Mouse (Mus musculus) midbrain, embryonic 16.5 days (tissue): ENCODE data around the gene Dnase1l3. TPM values are rescaled to one million over a fixed set of nuclear protein-coding genes. Genes with fewer than 3 reads are reported as not detected.
A peak's percentile ranks its signal among the peaks of the same experiment; 100 is the strongest.

Experiments
- ATAC-seq: fragments of 200-750 bp; cut with Nextera tagmentation; 2 replicates; pipeline ENCODE4 v1.8.0; 2017; ENCODE audit warnings: moderate TSS enrichment
- H3K27ac ChIP-seq: fragments of 300-500 bp; sonication (generic); 2 replicates; pipeline ENCODE4 v1.5.1; 2014; ENCODE audit warnings: mild to moderate bottlenecking, low read length, mixed read lengths
- H3K27me3 ChIP-seq: fragments of 300-500 bp; sonication (generic); 2 replicates; pipeline ENCODE4 v1.6.1; 2014; ENCODE audit warnings: low read depth, low read length, mixed read lengths; ENCODE audit not compliant: control insufficient read depth, insufficient read depth
- H3K36me3 ChIP-seq: fragments of 300-500 bp; sonication (generic); 2 replicates; pipeline ENCODE4 v1.6.1; 2014; ENCODE audit warnings: mild to moderate bottlenecking, low read length, moderate library complexity, mixed read lengths; ENCODE audit not compliant: control insufficient read depth, insufficient read depth
- H3K4me1 ChIP-seq: fragments of 300-500 bp; sonication (generic); 2 replicates; pipeline ENCODE4 v1.6.1; 2014; ENCODE audit warnings: mild to moderate bottlenecking, low read length, mixed read lengths; ENCODE audit not compliant: control insufficient read depth, insufficient read depth
- H3K4me2 ChIP-seq: fragments of 300-500 bp; sonication (generic); 2 replicates; pipeline ENCODE4 v1.6.1; 2014; ENCODE audit warnings: mild to moderate bottlenecking, low read length, mixed read lengths
- H3K4me3 ChIP-seq: fragments of 300-500 bp; sonication (generic); 2 replicates; pipeline ENCODE4 v1.5.1; 2014; ENCODE audit warnings: low read depth, mild to moderate bottlenecking, low read length, moderate library complexity, mixed read lengths
- H3K9ac ChIP-seq: fragments of 300-500 bp; sonication (generic); 2 replicates; pipeline ENCODE4 v1.6.1; 2014; ENCODE audit warnings: low read depth, low read length, mixed read lengths
- H3K9me3 ChIP-seq: fragments of 300-500 bp; sonication (generic); replicated peaks from 2 replicates; pipeline ENCODE4 v1.6.1; 2014; ENCODE audit warnings: mild to moderate bottlenecking, low read length, mixed read lengths; ENCODE audit not compliant: control insufficient read depth, poor library complexity, severe bottlenecking
- WGBS: fragments of 180-500 bp; shearing (Covaris S2); extraction: QIAGEN DNeasy Blood & Tissue Kit; methylation state at CpG from one replicate; pipeline ENCODE4 v1.1.7; 2014; 5-methylcytosine and 5-hydroxymethylcytosine counted together
- polyA plus RNA-seq: library from polyadenylated mRNA; unstranded; fragments of >200 nt; fragmentation: Nextera tagmentation; extraction: Ambion mirVana; gene quantifications from 2 replicates; pipeline ENCODE4 v1.2.1, GENCODE M21; 2015

Gene Dnase1l3
- polyA plus RNA-seq, 1 experiment from 2014 or later, result 0.04 TPM

DNA sequence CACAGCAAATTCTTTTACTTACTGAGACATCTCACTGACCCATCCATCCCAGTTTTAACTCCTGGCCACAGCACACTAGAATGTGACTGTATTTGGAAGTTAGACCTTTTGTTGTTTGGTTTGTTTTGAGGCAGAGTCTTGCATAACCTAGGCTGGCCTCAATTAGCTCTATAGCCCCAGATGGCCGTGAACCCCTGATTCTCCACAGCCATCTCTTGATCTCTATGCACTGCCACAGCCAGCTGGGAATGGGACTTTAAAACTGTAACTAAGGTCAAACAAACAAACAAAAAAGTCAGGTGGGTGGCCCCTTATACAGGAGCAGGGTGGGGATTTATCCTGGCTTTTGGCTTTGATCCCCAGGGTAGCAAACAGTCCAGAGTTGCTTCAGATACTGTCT lies 19.7 kb downstream of the Dnase1l3 start:
- no peak for ATAC-seq
- 85% methylated on average over 1 of the region's 1 CpGs for WGBS
- Histone ChIP-seq H3K27me3 (no peaks in the 10 kb centered on the region), H3K9me3 (no peaks in the 10 kb centered on the region), H3K4me3 (no peak overlapping the region), H3K9ac (no peak overlapping the region), H3K4me2 (no peak overlapping the region), H3K4me1 (no peaks in the 10 kb centered on the region), H3K27ac (no peak overlapping the region), H3K36me3 (no peaks in the 10 kb centered on the region)

GRCm38 (mm10) chr14:7971889-7972493 lies 22.4 kb downstream of the Dnase1l3 start:
- H3K9me3 ChIP-seq, result no peaks in the 10 kb centered on the region
- no peak for ATAC-seq
- WGBS, result 64% methylated on average over 10 of the region's 10 CpGs
- H3K27me3 ChIP-seq, result no peaks in the 10 kb centered on the region
- H3K27ac ChIP-seq, result no peak overlapping the region
- no peak overlapping the region for H3K4me2 ChIP-seq
- no peaks in the 10 kb centered on the region for H3K36me3 ChIP-seq
- no peak overlapping the region for H3K4me3 ChIP-seq
- no peak overlapping the region for H3K9ac ChIP-seq
- no peaks in the 10 kb centered on the region for H3K4me1 ChIP-seq

DNA sequence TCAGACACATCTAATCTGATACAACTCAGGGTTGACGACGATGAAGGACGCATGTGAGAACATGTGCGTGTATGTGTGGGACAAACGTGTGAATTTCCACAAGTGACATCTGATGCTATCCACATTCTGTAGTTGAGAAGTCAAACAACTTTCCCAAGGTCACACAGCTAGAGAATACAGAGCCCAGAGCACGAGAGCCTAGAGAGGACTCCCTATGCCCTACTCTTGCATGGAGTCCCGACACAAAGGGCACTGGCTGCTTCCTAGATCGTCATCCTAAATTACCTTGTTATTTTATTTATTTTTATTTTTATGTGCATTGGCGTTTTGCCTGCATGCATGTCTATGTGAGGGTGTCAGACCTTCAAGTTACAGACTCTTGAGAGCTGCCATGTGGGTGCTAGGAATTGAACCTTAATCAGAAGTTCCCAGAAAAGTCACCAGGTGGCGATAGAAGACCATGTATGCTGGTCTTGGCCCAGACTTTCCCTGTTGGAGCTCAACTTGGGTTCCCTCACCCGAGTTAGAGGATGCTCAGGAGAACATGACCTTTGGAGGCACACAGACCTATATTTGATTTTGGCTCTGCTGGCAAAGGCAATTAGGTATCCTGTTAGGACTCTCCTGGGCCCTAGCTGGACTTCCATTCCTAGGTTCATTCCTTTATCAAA lies 30.0 kb downstream of the Dnase1l3 start:
- Histone ChIP-seq H3K27ac (no peak overlapping the region), H3K36me3 (no peaks in the 10 kb centered on the region), H3K9me3 (no peaks in the 10 kb centered on the region), H3K4me2 (no peak overlapping the region), H3K9ac (no peak overlapping the region), H3K27me3 (no peaks in the 10 kb centered on the region), H3K4me1 (no peaks in the 10 kb centered on the region), H3K4me3 (no peak overlapping the region)
- 56% methylated on average over 11 of the region's 11 CpGs for WGBS
- peak; percentile 70 for ATAC-seq

DNA sequence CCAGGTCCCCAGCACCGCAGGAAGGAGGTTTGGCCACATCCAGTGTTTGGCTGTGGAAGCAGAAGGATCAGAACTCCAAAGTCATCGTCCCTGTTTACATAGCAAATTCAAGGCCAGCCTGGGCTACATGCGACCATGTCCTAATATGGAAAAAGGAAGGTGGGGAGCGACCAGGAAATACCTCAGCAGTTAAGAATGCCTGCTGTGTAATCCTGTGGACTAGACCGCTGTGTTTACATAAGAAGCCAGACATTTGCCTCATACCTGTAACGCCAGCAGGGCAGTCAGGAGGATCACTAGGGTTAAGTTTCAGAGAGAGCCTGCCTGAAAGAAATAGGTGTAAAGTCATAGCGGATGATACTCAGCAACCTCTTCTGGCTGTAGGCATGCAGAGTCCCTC lies 31.2 kb downstream of the Dnase1l3 start:
- Histone ChIP-seq H3K9ac (no peak overlapping the region), H3K4me1 (no peaks in the 10 kb centered on the region), H3K36me3 (no peaks in the 10 kb centered on the region), H3K27ac (no peak overlapping the region), H3K9me3 (no peaks in the 10 kb centered on the region), H3K4me2 (no peak overlapping the region), H3K4me3 (no peak overlapping the region), H3K27me3 (no peaks in the 10 kb centered on the region)
- ATAC-seq, result no peak
- 75% methylated on average over 7 of the region's 7 CpGs for WGBS

- Histone ChIP-seq H3K4me3 (no peak overlapping the region), H3K27ac (no peak overlapping the region), H3K4me2 (no peak overlapping the region), H3K9ac (no peak overlapping the region; the same call in 1 of the 2 replicates), H3K36me3 (no peaks in the 10 kb centered on the region), H3K4me1 (no peaks in the 10 kb centered on the region), H3K27me3 (no peaks in the 10 kb centered on the region), H3K9me3 (no peaks in the 10 kb centered on the region)
- ATAC-seq, result no peak
- 82% methylated on average over 2 of the region's 2 CpGs for WGBS
Observed at GRCm38 (mm10) chr14:7962626-7963025, 31.7 kb downstream of the Dnase1l3 start.

GRCm38 (mm10) chr14:7961714-7962113 lies 32.7 kb downstream of the Dnase1l3 start:
- WGBS, result 48% methylated on average over 5 of the region's 5 CpGs

DNA sequence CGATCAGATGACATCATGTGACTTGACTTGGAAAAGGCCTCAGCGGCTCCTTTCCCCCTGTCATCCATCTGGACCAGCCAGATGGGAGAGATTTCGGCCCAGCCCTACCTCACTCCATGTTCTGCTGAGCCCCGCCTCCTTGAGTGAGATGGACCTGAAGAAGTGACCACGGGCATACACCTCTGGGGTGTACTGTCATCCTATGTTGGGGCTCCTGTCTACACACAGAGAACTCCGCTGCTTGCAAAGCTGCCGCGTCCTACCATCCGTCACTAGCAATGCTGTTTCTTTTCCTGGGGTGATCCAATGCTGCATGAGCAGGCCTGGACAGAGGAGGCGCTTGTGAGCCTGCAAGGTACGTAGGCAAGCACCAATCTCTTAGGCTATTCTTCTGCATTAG lies 33.8 kb downstream of the Dnase1l3 start:
- no peak overlapping the region for H3K27ac ChIP-seq
- no peak overlapping the region for H3K4me2 ChIP-seq
- 48% methylated on average over 11 of the region's 11 CpGs for WGBS
- H3K27me3 ChIP-seq, result no peaks in the 10 kb centered on the region
- no peaks in the 10 kb centered on the region for H3K36me3 ChIP-seq
- no peaks in the 10 kb centered on the region for H3K4me1 ChIP-seq
- H3K9me3 ChIP-seq, result no peaks in the 10 kb centered on the region
- 0 out of 2 replicates have a peak, but pooled peaks have one; percentile 30 for ATAC-seq
- H3K9ac ChIP-seq, result no peak overlapping the region
- no peak overlapping the region for H3K4me3 ChIP-seq

More at GRCm38 (mm10) chr14:7961714-7962113, 32.7 kb downstream of the Dnase1l3 start:
- Histone ChIP-seq H3K4me2 (no peak overlapping the region), H3K4me3 (no peak overlapping the region), H3K27me3 (no peaks in the 10 kb centered on the region), H3K9ac (no peak overlapping the region), H3K36me3 (no peaks in the 10 kb centered on the region), H3K9me3 (no peaks in the 10 kb centered on the region), H3K27ac (no peak overlapping the region), H3K4me1 (no peaks in the 10 kb centered on the region)
- ATAC-seq, result no peak

GRCm38 (mm10) chr14:7957049-7957448 lies 37.3 kb downstream of the Dnase1l3 start, which contains the start of gene Gm45521:
Gene Gm45521, plus strand, starts transcription at chr14:7957288.
- Histone ChIP-seq H3K4me1 (no peaks in the 10 kb centered on the region), H3K4me3 (no peak within 1 kb of the TSS), H3K27me3 (no peaks in the 10 kb centered on the region), H3K36me3 (no peaks in the 10 kb centered on the region; the same call in 1 of the 2 replicates), H3K9me3 (no peaks in the 10 kb centered on the region), H3K27ac (no peak within 1 kb of the TSS), H3K4me2 (no peak within 1 kb of the TSS), H3K9ac (no peak within 1 kb of the TSS)
- peak; percentile 52; the same call in 1 of the 2 replicates for ATAC-seq
- 46% methylated on average over 9 of the region's 9 CpGs for WGBS

GRCm38 (mm10) chr14:7956427-7956826 lies 37.9 kb downstream of the Dnase1l3 start:
- no peak for ATAC-seq
- Histone ChIP-seq H3K36me3 (peaks cover 2% of the 10 kb centered on the region; the same call in 1 of the 2 replicates), H3K4me2 (no peak overlapping the region), H3K4me1 (no peaks in the 10 kb centered on the region), H3K27me3 (no peaks in the 10 kb centered on the region), H3K4me3 (no peak overlapping the region), H3K9ac (no peak overlapping the region), H3K9me3 (no peaks in the 10 kb centered on the region), H3K27ac (no peak overlapping the region)
- 86% methylated on average over 10 of the region's 10 CpGs for WGBS
